Mouse (Mus musculus): ENCODE measurements around the gene Fh1. TPM values are rescaled to one million over a fixed set of nuclear protein-coding genes. Genes with fewer than 3 reads are reported as not detected.
A peak's percentile ranks its signal among the peaks of the same experiment; 100 is the strongest.

Fh1 gene
- polyA plus RNA-seq, 1 experiment, result 61.7 TPM

- no peak for TF ChIP-seq POLR2A (IDR thresholded peaks at IDR 0.05; ENCODE audit: borderline replicate concordance, extremely low read depth, insufficient read depth, insufficient read length, poor library complexity, severe bottlenecking)
- TF ChIP-seq CTCF (IDR thresholded peaks at IDR 0.05; ENCODE audit: borderline replicate concordance, extremely low read depth, insufficient read depth, insufficient read length), result no peak
- no peak for DNase-seq (ENCODE audit: low read depth)
Measured at GRCm38 (mm10) chr1:175643496-175644265, 18.2 kb upstream of the Fh1 start.

GRCm38 (mm10) chr1:175640435-175641150 lies 15.2 kb upstream of the Fh1 start:
- TF ChIP-seq CTCF (IDR thresholded peaks at IDR 0.05; ENCODE audit: borderline replicate concordance, extremely low read depth, insufficient read depth, insufficient read length) (no peak), POLR2A (IDR thresholded peaks at IDR 0.05; ENCODE audit: borderline replicate concordance, extremely low read depth, insufficient read depth, insufficient read length, poor library complexity, severe bottlenecking) (no peak)
- no peak for DNase-seq (ENCODE audit: low read depth)

GRCm38 (mm10) chr1:175639072-175639471 lies 13.6 kb upstream of the Fh1 start:
- no peak for TF ChIP-seq POLR2A (IDR thresholded peaks at IDR 0.05; ENCODE audit: borderline replicate concordance, extremely low read depth, insufficient read depth, insufficient read length, poor library complexity, severe bottlenecking)
- TF ChIP-seq CTCF (IDR thresholded peaks at IDR 0.05; ENCODE audit: borderline replicate concordance, extremely low read depth, insufficient read depth, insufficient read length), result no peak
- DNase-seq (ENCODE audit: low read depth), result no peak

- TF ChIP-seq POLR2A (IDR thresholded peaks at IDR 0.05; ENCODE audit: borderline replicate concordance, extremely low read depth, insufficient read depth, insufficient read length, poor library complexity, severe bottlenecking) (no peak), CTCF (IDR thresholded peaks at IDR 0.05; ENCODE audit: borderline replicate concordance, extremely low read depth, insufficient read depth, insufficient read length) (no peak)
- no peak for DNase-seq (ENCODE audit: low read depth)
Measured at GRCm38 (mm10) chr1:175637677-175638076, 12.2 kb upstream of the Fh1 start.

GRCm38 (mm10) chr1:175632470-175632869 lies 7.0 kb upstream of the Fh1 start:
- TF ChIP-seq CTCF (IDR thresholded peaks at IDR 0.05; ENCODE audit: borderline replicate concordance, extremely low read depth, insufficient read depth, insufficient read length), result no peak
- no peak for TF ChIP-seq POLR2A (IDR thresholded peaks at IDR 0.05; ENCODE audit: borderline replicate concordance, extremely low read depth, insufficient read depth, insufficient read length, poor library complexity, severe bottlenecking)
- no peak for DNase-seq (ENCODE audit: low read depth)

GRCm38 (mm10) chr1:175631721-175632221 lies 6.3 kb upstream of the Fh1 start:
- DNase-seq (ENCODE audit: low read depth), result no peak
- TF ChIP-seq POLR2A (IDR thresholded peaks at IDR 0.05; ENCODE audit: borderline replicate concordance, extremely low read depth, insufficient read depth, insufficient read length, poor library complexity, severe bottlenecking) (no peak), CTCF (IDR thresholded peaks at IDR 0.05; ENCODE audit: borderline replicate concordance, extremely low read depth, insufficient read depth, insufficient read length) (no peak)

- TF ChIP-seq CTCF (IDR thresholded peaks at IDR 0.05; ENCODE audit: borderline replicate concordance, extremely low read depth, insufficient read depth, insufficient read length) (no peak), POLR2A (IDR thresholded peaks at IDR 0.05; ENCODE audit: borderline replicate concordance, extremely low read depth, insufficient read depth, insufficient read length, poor library complexity, severe bottlenecking) (no peak)
- DNase-seq (ENCODE audit: low read depth), result no peak
Measured at GRCm38 (mm10) chr1:175631080-175631479, 5.6 kb upstream of the Fh1 start.

- no peak for DNase-seq (ENCODE audit: low read depth)
Measured at GRCm38 (mm10) chr1:175630345-175630744, 4.9 kb upstream of the Fh1 start.

GRCm38 (mm10) chr1:175629248-175629647 lies 3.8 kb upstream of the Fh1 start:
- DNase-seq (ENCODE audit: low read depth), result no peak

More at GRCm38 (mm10) chr1:175630345-175630744, 4.9 kb upstream of the Fh1 start:
- TF ChIP-seq POLR2A (IDR thresholded peaks at IDR 0.05; ENCODE audit: borderline replicate concordance, extremely low read depth, insufficient read depth, insufficient read length, poor library complexity, severe bottlenecking), result no peak
- no peak for TF ChIP-seq CTCF (IDR thresholded peaks at IDR 0.05; ENCODE audit: borderline replicate concordance, extremely low read depth, insufficient read depth, insufficient read length)

GRCm38 (mm10) chr1:175625990-175626692 lies 706 bp upstream of the Fh1 start:
- TF ChIP-seq POLR2A (IDR thresholded peaks at IDR 0.05; ENCODE audit: borderline replicate concordance, extremely low read depth, insufficient read depth, insufficient read length, poor library complexity, severe bottlenecking), result no peak
- TF ChIP-seq CTCF (IDR thresholded peaks at IDR 0.05; ENCODE audit: borderline replicate concordance, extremely low read depth, insufficient read depth, insufficient read length), result peak; percentile 42; the same call in 1 of the 2 replicates
- peak; percentile 76 for DNase-seq (ENCODE audit: low read depth)

More at GRCm38 (mm10) chr1:175629248-175629647, 3.8 kb upstream of the Fh1 start:
- TF ChIP-seq CTCF (IDR thresholded peaks at IDR 0.05; ENCODE audit: borderline replicate concordance, extremely low read depth, insufficient read depth, insufficient read length) (no peak), POLR2A (IDR thresholded peaks at IDR 0.05; ENCODE audit: borderline replicate concordance, extremely low read depth, insufficient read depth, insufficient read length, poor library complexity, severe bottlenecking) (no peak)

- TF ChIP-seq CTCF (IDR thresholded peaks at IDR 0.05; ENCODE audit: borderline replicate concordance, extremely low read depth, insufficient read depth, insufficient read length), result no peak
- no peak for DNase-seq (ENCODE audit: low read depth)
Measured at GRCm38 (mm10) chr1:175623656-175624055, 1.8 kb downstream of the Fh1 start.

All from brain, embryonic 14.5 days (tissue).